9 mouse cellular contexts compared by ENCODE assay signal in the genomic region with DNA sequence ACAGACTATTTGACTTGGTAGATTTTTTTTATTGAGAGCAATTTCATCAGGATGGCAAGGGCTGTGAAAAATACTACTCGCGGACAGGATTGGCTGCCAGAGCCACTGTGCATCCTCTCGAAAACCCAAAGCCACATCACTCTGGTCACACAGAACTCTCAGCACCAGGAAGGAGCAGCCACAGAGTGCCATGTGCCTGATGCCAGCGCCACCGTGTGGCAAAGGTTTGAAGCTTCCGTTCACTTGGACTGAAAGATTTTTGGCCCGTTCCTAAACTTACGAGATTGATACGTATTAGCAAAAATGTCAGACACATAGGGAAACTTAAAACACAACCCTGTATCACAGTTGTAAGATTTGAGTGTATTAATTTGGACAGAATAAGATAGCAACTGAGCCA. TPM values are rescaled to one million over a fixed set of nuclear protein-coding genes. Genes with fewer than 3 reads are reported as not detected.
A peak's percentile ranks its signal among the peaks of the same experiment; 100 is the strongest.
DNase-seq lines count a peak whose midpoint lies in the region; ATAC-seq and TF ChIP-seq lines count a peak whose summit lies in the region.
"Had no signal": no experiment of that assay in that cellular context is flagged by ENCODE, and none has a peak within 500 bp of the region (broad histone marks: within the 10 kb centered on the region; RNA-seq: fewer than 3 reads in every experiment).

No protein-coding gene starts in this region.

- 0 out of 2 replicates have a peak, but pooled peaks cover 5% of the 10 kb centered on the region for H3K4me1 ChIP-seq in hindbrain, embryonic 10.5 days (replicated peaks)
- H3K4me1 ChIP-seq in hindbrain, embryonic 16.5 days (ENCODE audit: control insufficient read depth, insufficient read depth, low read depth, low read length), result no peaks in the 10 kb centered on the region
- no peaks in the 10 kb centered on the region for H3K4me1 ChIP-seq in embryonic facial prominence, embryonic 14.5 days (ENCODE audit: control insufficient read depth, insufficient read depth, low read length)
- H3K4me1 ChIP-seq in midbrain, postnatal 0 days (ENCODE audit: insufficient read depth, low read length), result no peaks in the 10 kb centered on the region
- H3K4me1 ChIP-seq: midbrain, embryonic 12.5 days had no signal

- H3K27ac ChIP-seq in hindbrain, embryonic 10.5 days, result no peak overlapping the region
- no peak overlapping the region for H3K27ac ChIP-seq in hindbrain, embryonic 16.5 days (ENCODE audit: low read depth, low read length)
- H3K27ac ChIP-seq in embryonic facial prominence, embryonic 14.5 days (replicated peaks; ENCODE audit: low read depth, low read length), result no peak overlapping the region
- H3K27ac ChIP-seq in midbrain, postnatal 0 days (ENCODE audit: low read depth, low read length), result no peak overlapping the region
- H3K27ac ChIP-seq: midbrain, embryonic 12.5 days had no signal

- peak; percentile 89 for TF ChIP-seq CTCF in midbrain, postnatal 0 days (IDR thresholded peaks at IDR 0.05)

- WGBS in hindbrain, embryonic 10.5 days, result 59% methylated on average over 9 of the region's 9 CpGs
- WGBS in hindbrain, embryonic 16.5 days, result 50% methylated on average over 9 of the region's 9 CpGs
- 49% methylated on average over 9 of the region's 9 CpGs for WGBS in embryonic facial prominence, embryonic 14.5 days
- WGBS in midbrain, postnatal 0 days, result 50% methylated on average over 9 of the region's 9 CpGs

- H3K36me3 ChIP-seq in hindbrain, embryonic 10.5 days, result peaks cover 25% of the 10 kb centered on the region
- no peaks in the 10 kb centered on the region for H3K36me3 ChIP-seq in hindbrain, embryonic 16.5 days (ENCODE audit: control insufficient read depth, insufficient read depth, low read length)
- H3K36me3 ChIP-seq in embryonic facial prominence, embryonic 14.5 days (ENCODE audit: control insufficient read depth, insufficient read depth, low read length), result peaks cover 14% of the 10 kb centered on the region; the same call in 1 of the 2 replicates
- H3K36me3 ChIP-seq in midbrain, postnatal 0 days (ENCODE audit: insufficient read depth, low read length), result no peaks in the 10 kb centered on the region

- peak; percentile 44 for DNase-seq in hindbrain, embryonic 10.5 days (ENCODE audit: low spot score)
- peak; percentile 75 for DNase-seq in CD4-positive helper T cell, adult 2 months (ENCODE audit: low read depth, low spot score)
- peak; percentile 82 for DNase-seq in ZHBTc4 (ENCODE audit: low read depth, low spot score)
- DNase-seq in embryonic facial prominence, embryonic 14.5 days (ENCODE audit: low spot score), result peak; percentile 63
- peak; percentile 44 to 54 for DNase-seq in layer of hippocampus, postnatal 36 days
- DNase-seq in midbrain, postnatal 0 days (ENCODE audit: low spot score), result peak; percentile 76
- peak; percentile 57 to 62 for DNase-seq in thymus, postnatal 36 days

- no peaks in the 10 kb centered on the region for H3K9me3 ChIP-seq in hindbrain, embryonic 10.5 days
- H3K9me3 ChIP-seq in hindbrain, embryonic 16.5 days (ENCODE audit: control insufficient read depth, low read length), result no peaks in the 10 kb centered on the region
- H3K9me3 ChIP-seq in embryonic facial prominence, embryonic 14.5 days (ENCODE audit: control insufficient read depth, low read length), result no peaks in the 10 kb centered on the region
- H3K9me3 ChIP-seq in midbrain, postnatal 0 days (ENCODE audit: low read length), result no peaks in the 10 kb centered on the region
- H3K9me3 ChIP-seq: midbrain, embryonic 12.5 days had no signal

- no peaks in the 10 kb centered on the region for H3K27me3 ChIP-seq in hindbrain, embryonic 10.5 days (ENCODE audit: insufficient read depth, poor library complexity, severe bottlenecking)
- no peaks in the 10 kb centered on the region for H3K27me3 ChIP-seq in hindbrain, embryonic 16.5 days (replicated peaks; ENCODE audit: control insufficient read depth, insufficient read depth, low read length)
- H3K27me3 ChIP-seq in embryonic facial prominence, embryonic 14.5 days (replicated peaks; ENCODE audit: control insufficient read depth, insufficient read depth, low read length), result no peaks in the 10 kb centered on the region
- no peaks in the 10 kb centered on the region for H3K27me3 ChIP-seq in midbrain, postnatal 0 days (ENCODE audit: insufficient read depth, low read length)
- H3K27me3 ChIP-seq: midbrain, embryonic 12.5 days had no signal

- no peak overlapping the region for H3K9ac ChIP-seq in hindbrain, embryonic 16.5 days (ENCODE audit: low read depth, low read length)
- H3K9ac ChIP-seq in embryonic facial prominence, embryonic 14.5 days (ENCODE audit: low read depth, low read length), result no peak overlapping the region
- no peak overlapping the region for H3K9ac ChIP-seq in midbrain, postnatal 0 days (replicated peaks; ENCODE audit: low read length, poor library complexity, severe bottlenecking)
- H3K9ac ChIP-seq: midbrain, embryonic 12.5 days had no signal

- H3K4me2 ChIP-seq in hindbrain, embryonic 16.5 days (ENCODE audit: low read length), result no peak overlapping the region
- H3K4me2 ChIP-seq in embryonic facial prominence, embryonic 14.5 days (ENCODE audit: low read depth, low read length), result no peak overlapping the region
- no peak overlapping the region for H3K4me2 ChIP-seq in midbrain, postnatal 0 days (ENCODE audit: low read depth, low read length, poor library complexity, severe bottlenecking)
- H3K4me2 ChIP-seq: midbrain, embryonic 12.5 days had no signal

- ATAC-seq in hindbrain, embryonic 16.5 days, result no peak
- ATAC-seq in embryonic facial prominence, embryonic 14.5 days (ENCODE audit: low read depth), result no peak
- ATAC-seq in midbrain, postnatal 0 days (ENCODE audit: low FRiP score), result no peak

- no peak overlapping the region for H3K4me3 ChIP-seq in hindbrain, embryonic 10.5 days
- no peak overlapping the region for H3K4me3 ChIP-seq in hindbrain, embryonic 16.5 days (ENCODE audit: low read length)
- no peak overlapping the region for H3K4me3 ChIP-seq in embryonic facial prominence, embryonic 14.5 days (ENCODE audit: low read depth, low read length)
- no peak overlapping the region for H3K4me3 ChIP-seq in midbrain, postnatal 0 days (ENCODE audit: low read depth, low read length)
- H3K4me3 ChIP-seq: midbrain, embryonic 12.5 days had no signal

RNA-seq across cellular contexts. Expression of gene Zfp217, which starts 44.1 kb away (rescaled TPM):
- 3.0 TPM in 2 replicates for polyA plus RNA-seq in hindbrain, embryonic 10.5 days (2016; fragmentation: Nextera tagmentation; extraction: Ambion mirVana)
- polyA plus RNA-seq in hindbrain, embryonic 16.5 days (2015; fragmentation: Nextera tagmentation; extraction: Ambion mirVana), result 0.92 and 1.0 TPM in 2 replicates
- 3.6 and 3.9 TPM in 2 replicates for polyA plus RNA-seq in embryonic facial prominence, embryonic 14.5 days (2014; fragmentation: Nextera tagmentation; extraction: Ambion mirVana)
- 1 to 10 TPM; 2.3 to 2.5 TPM for total RNA-seq in layer of hippocampus, postnatal 36 days (2021)
- total RNA-seq in midbrain, postnatal 0 days (2014; rRNA removed), result 3.7 and 3.8 TPM in 2 replicates
- polyA plus RNA-seq in midbrain, postnatal 0 days (2015; fragmentation: Nextera tagmentation; extraction: Ambion mirVana), result 0.44 and 0.49 TPM in 2 replicates
